Mouse (Mus musculus) erythroblast, embryonic 14.5 days (primary cell): Measurements from ENCODE around the gene Dab2ip. TPM values are rescaled to one million over a fixed set of nuclear protein-coding genes. Genes with fewer than 3 reads are reported as not detected.

ENCODE experiments used
- H3K27me3 ChIP-seq: 2 replicates; pipeline ENCODE4 v1.6.1; 2012; ENCODE audit warnings: inconsistent platforms; ENCODE audit not compliant: control insufficient read depth
- H3K36me3 ChIP-seq: 2 replicates; pipeline ENCODE4 v1.6.1; 2012; ENCODE audit warnings: mild to moderate bottlenecking, inconsistent platforms; ENCODE audit not compliant: control insufficient read depth
- H3K4me1 ChIP-seq: 2 replicates; pipeline ENCODE4 v1.6.1; 2012; ENCODE audit warnings: inconsistent platforms; ENCODE audit not compliant: control insufficient read depth
- H3K4me3 ChIP-seq: replicated peaks from 2 replicates; pipeline ENCODE3; 2012; ENCODE audit warnings: moderate library complexity, mild to moderate bottlenecking, inconsistent platforms
- H3K9me3 ChIP-seq: 2 replicates; pipeline ENCODE4 v1.6.1; 2012; ENCODE audit warnings: low read length, inconsistent platforms, mixed read lengths; ENCODE audit not compliant: control insufficient read depth
- GATA1 ChIP-seq: IDR thresholded peaks from 2 replicates; pipeline ENCODE4 v1.6.1; 2012; ENCODE audit warnings: low read length, inconsistent platforms, mixed read lengths
- TAL1 ChIP-seq: IDR thresholded peaks from 3 replicates; pipeline ENCODE4 v1.6.1; 2012; ENCODE audit warnings: low read length, inconsistent platforms, mixed read lengths
- polyA plus RNA-seq: library from polyadenylated mRNA; stranded (reverse); fragments of >175 nt; gene quantifications from 2 replicates; pipeline ENCODE4 v1.2.3, GENCODE M21; 2012

Dab2ip gene
- polyA plus RNA-seq, 1 experiment, result 0.20 TPM

- Histone ChIP-seq H3K36me3 (no peaks in the 10 kb centered on the region), H3K4me1 (no peaks in the 10 kb centered on the region; the same call in 1 of the 2 replicates)
These were observed 130.5 kb downstream of the Dab2ip start for GRCm38 (mm10) chr2:35688581-35688980.

GRCm38 (mm10) chr2:35689881-35690280, 131.8 kb downstream of the Dab2ip start:
- no peaks in the 10 kb centered on the region for H3K36me3 ChIP-seq
- H3K4me1 ChIP-seq, result no peaks in the 10 kb centered on the region; the same call in 1 of the 2 replicates
- TF ChIP-seq GATA1 (no peak), TAL1 (no peak)
- no peak overlapping the region for H3K4me3 ChIP-seq
- no peaks in the 10 kb centered on the region for H3K27me3 ChIP-seq
- H3K9me3 ChIP-seq, result no peaks in the 10 kb centered on the region

More at GRCm38 (mm10) chr2:35688581-35688980, 130.5 kb downstream of the Dab2ip start:
- Histone ChIP-seq H3K27me3 (no peaks in the 10 kb centered on the region), H3K9me3 (no peaks in the 10 kb centered on the region), H3K4me3 (no peak overlapping the region)
- TF ChIP-seq GATA1, result no peak
- no peak for TF ChIP-seq TAL1

GRCm38 (mm10) chr2:35691257-35692049, 133.4 kb downstream of the Dab2ip start:
- H3K9me3 ChIP-seq, result no peaks in the 10 kb centered on the region
- no peak overlapping the region for H3K4me3 ChIP-seq
- no peaks in the 10 kb centered on the region for H3K27me3 ChIP-seq
- TF ChIP-seq TAL1 (no peak), GATA1 (no peak)
- no peaks in the 10 kb centered on the region; the same call in 1 of the 2 replicates for H3K4me1 ChIP-seq
- no peaks in the 10 kb centered on the region for H3K36me3 ChIP-seq

- Histone ChIP-seq H3K27me3 (no peaks in the 10 kb centered on the region), H3K4me1 (no peaks in the 10 kb centered on the region; the same call in 1 of the 2 replicates)
- no peak for TF ChIP-seq TAL1
- TF ChIP-seq GATA1, result no peak
These were observed 134.3 kb downstream of the Dab2ip start for GRCm38 (mm10) chr2:35692272-35692900.

GRCm38 (mm10) chr2:35693037-35693436, 135.0 kb downstream of the Dab2ip start:
- Histone ChIP-seq H3K4me3 (no peak overlapping the region), H3K4me1 (no peaks in the 10 kb centered on the region; the same call in 1 of the 2 replicates), H3K27me3 (no peaks in the 10 kb centered on the region), H3K9me3 (no peaks in the 10 kb centered on the region), H3K36me3 (no peaks in the 10 kb centered on the region)
- no peak for TF ChIP-seq GATA1
- no peak for TF ChIP-seq TAL1

More at GRCm38 (mm10) chr2:35692272-35692900, 134.3 kb downstream of the Dab2ip start:
- H3K9me3 ChIP-seq, result no peaks in the 10 kb centered on the region
- H3K36me3 ChIP-seq, result no peaks in the 10 kb centered on the region
- no peak overlapping the region for H3K4me3 ChIP-seq

GRCm38 (mm10) chr2:35694111-35694510, 136.0 kb downstream of the Dab2ip start:
- no peak for TF ChIP-seq TAL1
- no peak for TF ChIP-seq GATA1
- Histone ChIP-seq H3K27me3 (no peaks in the 10 kb centered on the region), H3K4me3 (no peak overlapping the region), H3K4me1 (no peaks in the 10 kb centered on the region; the same call in 1 of the 2 replicates), H3K36me3 (no peaks in the 10 kb centered on the region), H3K9me3 (no peaks in the 10 kb centered on the region)

GRCm38 (mm10) chr2:35696193-35696541, 138.1 kb downstream of the Dab2ip start:
- Histone ChIP-seq H3K36me3 (no peaks in the 10 kb centered on the region), H3K4me3 (no peak overlapping the region), H3K27me3 (no peaks in the 10 kb centered on the region), H3K9me3 (no peaks in the 10 kb centered on the region), H3K4me1 (no peaks in the 10 kb centered on the region; the same call in 1 of the 2 replicates)
- TF ChIP-seq TAL1 (no peak), GATA1 (no peak)

GRCm38 (mm10) chr2:35696542-35697391, 138.7 kb downstream of the Dab2ip start:
- no peaks in the 10 kb centered on the region for H3K9me3 ChIP-seq
- no peaks in the 10 kb centered on the region for H3K27me3 ChIP-seq
- H3K4me3 ChIP-seq, result no peak overlapping the region
- TF ChIP-seq TAL1, result no peak
- no peaks in the 10 kb centered on the region for H3K36me3 ChIP-seq
- H3K4me1 ChIP-seq, result no peaks in the 10 kb centered on the region; the same call in 1 of the 2 replicates

GRCm38 (mm10) chr2:35697768-35698167, 139.7 kb downstream of the Dab2ip start:
- no peaks in the 10 kb centered on the region for H3K27me3 ChIP-seq
- TF ChIP-seq GATA1 (no peak), TAL1 (no peak)
- H3K9me3 ChIP-seq, result no peaks in the 10 kb centered on the region
- H3K36me3 ChIP-seq, result no peaks in the 10 kb centered on the region
- H3K4me3 ChIP-seq, result no peak overlapping the region
- H3K4me1 ChIP-seq, result no peaks in the 10 kb centered on the region
